Mouse (Mus musculus) liver, adult 2 months (tissue): ENCODE data around the gene Colgalt1. TPM values are rescaled to one million over a fixed set of nuclear protein-coding genes. Genes with fewer than 3 reads are reported as not detected.

Source experiments
- DNase-seq: peaks from one replicate; pipeline ENCODE4 v3.0.0-alpha.2; 2011; ENCODE audit warnings: low read depth, low spot score; ENCODE audit errors: extremely low read depth
- H3K27ac ChIP-seq: fragments of 200-500 bp; replicated peaks from 2 replicates; pipeline ENCODE4 v1.5.1; 2012; ENCODE audit warnings: low read depth, mild to moderate bottlenecking, control low read depth, inconsistent platforms, low read length; ENCODE audit not compliant: insufficient read depth
- H3K27me3 ChIP-seq: fragments of 200-500 bp; 2 replicates; pipeline ENCODE4 v1.6.1; 2012; ENCODE audit warnings: mild to moderate bottlenecking, moderate library complexity, low read length, inconsistent platforms; ENCODE audit not compliant: control insufficient read depth, insufficient read depth
- H3K36me3 ChIP-seq: fragments of 200-500 bp; 2 replicates; pipeline ENCODE4 v1.6.1; 2012; ENCODE audit warnings: low read length, inconsistent platforms; ENCODE audit not compliant: control insufficient read depth, insufficient read depth
- H3K4me1 ChIP-seq: fragments of 200-500 bp; 2 replicates; pipeline ENCODE4 v1.6.1; 2011; ENCODE audit warnings: low read length; ENCODE audit not compliant: control insufficient read depth, insufficient read depth
- H3K4me3 ChIP-seq: fragments of 200-500 bp; 2 replicates; pipeline ENCODE4 v1.5.1; 2011; ENCODE audit warnings: low read depth, mild to moderate bottlenecking, control low read depth, low read length, moderate library complexity; ENCODE audit not compliant: insufficient read depth
- H3K79me2 ChIP-seq: fragments of 200-500 bp; 2 replicates; pipeline ENCODE4 v1.6.1; 2012; ENCODE audit warnings: inconsistent platforms, mild to moderate bottlenecking, low read length, moderate library complexity; ENCODE audit not compliant: control insufficient read depth, insufficient read depth
- H3K9ac ChIP-seq: fragments of 200-500 bp; 2 replicates; pipeline ENCODE4 v1.6.1; 2012; ENCODE audit warnings: low read depth, mild to moderate bottlenecking, control low read depth, inconsistent platforms, low read length
- CTCF ChIP-seq: fragments of 200-500 bp; IDR thresholded peaks from 2 replicates; pipeline ENCODE4 v1.5.1; 2011; ENCODE audit warnings: low read depth, low read length, control low read depth
- POLR2A ChIP-seq: fragments of 200-500 bp; IDR thresholded peaks from 2 replicates; pipeline ENCODE4 v1.6.1; 2011; ENCODE audit warnings: low read length, control low read depth; ENCODE audit not compliant: insufficient read depth; ENCODE audit errors: extremely low read depth
- WGBS: fragments of 180-500 bp; shearing (Covaris S2); methylation state at CpG from one replicate; pipeline ENCODE4 v1.1.7; 2018; 5-methylcytosine and 5-hydroxymethylcytosine counted together
- polyA plus RNA-seq: library from polyadenylated mRNA; depleted of rRNA; stranded (reverse); fragments of >200 nt; gene quantifications from 2 replicates; pipeline ENCODE4 v1.2.3, GENCODE M21; 2012
- total RNA-seq: library from RNA; depleted of rRNA; stranded (reverse); fragments of >200 nt; gene quantifications from 2 replicates; pipeline ENCODE4 v1.2.3, GENCODE M21; 2014

Colgalt1 gene
- total and polyA plus RNA-seq, 2 experiments: 43.2 to 77.3 TPM

- peak; percentile 46 for DNase-seq
Measured at GRCm38 (mm10) chr8:71660325-71661120, 49.7 kb downstream of the Colgalt1 start.

GRCm38 (mm10) chr8:71665331-71666130 is 54.7 kb downstream of the Colgalt1 start:
- no peak overlapping the region for H3K4me3 ChIP-seq
- peaks cover 2% of the 10 kb centered on the region; the same call in 1 of the 2 replicates for H3K27me3 ChIP-seq
- H3K9ac ChIP-seq: no peak overlapping the region
- TF ChIP-seq CTCF: no peak
- no peak for TF ChIP-seq POLR2A
- DNase-seq: peak; percentile 38
- 11% methylated on average over 21 of the region's 22 CpGs for WGBS
- H3K27ac ChIP-seq: no peak overlapping the region
- no peaks in the 10 kb centered on the region for H3K36me3 ChIP-seq
- H3K79me2 ChIP-seq: no peaks in the 10 kb centered on the region
- H3K4me1 ChIP-seq: 0 out of 2 replicates have a peak, but pooled peaks cover 2% of the 10 kb centered on the region

More at GRCm38 (mm10) chr8:71660325-71661120, 49.7 kb downstream of the Colgalt1 start:
- TF ChIP-seq POLR2A (no peak), CTCF (peak; percentile 97)
- Histone ChIP-seq H3K9ac (no peak overlapping the region), H3K4me1 (peaks cover 4% of the 10 kb centered on the region), H3K4me3 (no peak overlapping the region), H3K27ac (no peak overlapping the region), H3K27me3 (0 out of 2 replicates have a peak, but pooled peaks cover 7% of the 10 kb centered on the region), H3K36me3 (no peaks in the 10 kb centered on the region), H3K79me2 (no peaks in the 10 kb centered on the region)
- 16% methylated on average over 36 of the region's 36 CpGs for WGBS

DNA sequence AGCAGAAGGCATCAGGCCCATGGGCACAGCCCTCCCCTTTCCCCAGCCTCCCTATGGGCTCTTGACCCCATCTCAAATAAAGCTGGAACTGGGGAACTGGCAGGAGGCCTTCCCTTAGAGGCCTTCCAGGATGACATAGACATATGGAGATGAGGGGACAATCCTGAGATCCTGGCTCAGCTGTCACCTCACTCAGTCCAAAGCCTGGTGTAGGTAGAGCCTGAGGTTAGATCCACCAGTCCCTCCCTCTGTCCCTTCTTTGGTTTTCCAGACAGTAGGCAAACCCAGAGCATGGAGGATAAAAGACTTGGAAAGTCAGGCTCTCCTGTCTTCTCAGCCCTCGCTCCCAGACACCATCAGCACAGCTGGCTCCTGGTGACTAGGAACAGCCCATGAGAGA is 56.1 kb downstream of the Colgalt1 start:
- Histone ChIP-seq H3K79me2 (no peaks in the 10 kb centered on the region), H3K36me3 (no peaks in the 10 kb centered on the region), H3K9ac (no peak overlapping the region), H3K4me1 (peaks cover 9% of the 10 kb centered on the region; the same call in 1 of the 2 replicates), H3K27me3 (peaks cover 2% of the 10 kb centered on the region; the same call in 1 of the 2 replicates), H3K27ac (no peak overlapping the region), H3K4me3 (no peak overlapping the region)
- TF ChIP-seq POLR2A (no peak), CTCF (no peak)
- DNase-seq: no peak
- 87% methylated on average over 1 of the region's 1 CpGs for WGBS

DNA sequence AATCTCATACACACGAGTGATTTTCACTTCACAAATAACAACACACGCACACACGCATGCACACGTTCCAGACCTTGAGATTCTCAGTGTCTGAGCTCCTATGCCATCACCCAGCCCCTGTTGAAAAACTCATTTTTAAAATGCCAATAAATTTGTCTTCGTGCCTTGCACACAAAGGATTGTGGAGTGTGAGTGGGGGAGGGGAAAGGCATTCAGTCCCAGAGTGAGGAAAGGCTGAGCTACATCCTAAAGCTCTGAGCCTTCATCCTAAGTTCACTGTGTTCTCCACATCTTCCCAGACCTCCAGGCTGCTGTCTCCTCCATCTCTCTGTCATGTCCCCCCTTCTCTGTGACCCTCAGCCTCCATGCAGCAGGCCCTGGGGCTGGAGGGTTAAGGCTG is 56.5 kb downstream of the Colgalt1 start:
- Histone ChIP-seq H3K4me3 (no peak overlapping the region), H3K79me2 (no peaks in the 10 kb centered on the region), H3K4me1 (peaks cover 10% of the 10 kb centered on the region), H3K27me3 (peaks cover 2% of the 10 kb centered on the region; the same call in 1 of the 2 replicates), H3K27ac (no peak overlapping the region), H3K36me3 (no peaks in the 10 kb centered on the region), H3K9ac (no peak overlapping the region)
- DNase-seq: no peak
- WGBS: 79% methylated on average over 5 of the region's 5 CpGs
- no peak for TF ChIP-seq CTCF
- TF ChIP-seq POLR2A: no peak

- no peak for TF ChIP-seq POLR2A
- TF ChIP-seq CTCF: no peak
- H3K9ac ChIP-seq: no peak overlapping the region
- no peak for DNase-seq
- no peak overlapping the region for H3K27ac ChIP-seq
- H3K36me3 ChIP-seq: no peaks in the 10 kb centered on the region
- no peaks in the 10 kb centered on the region for H3K79me2 ChIP-seq
- H3K4me3 ChIP-seq: peak overlapping the region; percentile 9; the same call in 1 of the 2 replicates
- H3K27me3 ChIP-seq: peaks cover 2% of the 10 kb centered on the region; the same call in 1 of the 2 replicates
- 5% methylated on average over 21 of the region's 21 CpGs for WGBS
- H3K4me1 ChIP-seq: peaks cover 10% of the 10 kb centered on the region
Measured at GRCm38 (mm10) chr8:71668220-71668975, 57.6 kb downstream of the Colgalt1 start.
